Mouse (Mus musculus) gastrocnemius, adult 8-10 months (tissue): ENCODE measurements around the gene Mfsd4b1. TPM values are rescaled to one million over a fixed set of nuclear protein-coding genes. Genes with fewer than 3 reads are reported as not detected.

Source experiments
- DNase-seq, 2 experiments: peaks; one replicate each; pipeline ENCODE4 v3.0.0; 2022; ENCODE audit warnings: low spot score in 2 of 2
- total RNA-seq, 4 experiments: library from RNA; stranded (reverse); gene quantifications; 2 replicates each; pipeline ENCODE4 v1.2.4; 2022

Gene Mfsd4b1
- 1 to 10 TPM; 1.8 to 2.6 (median 2.2) TPM for total RNA-seq

DNA sequence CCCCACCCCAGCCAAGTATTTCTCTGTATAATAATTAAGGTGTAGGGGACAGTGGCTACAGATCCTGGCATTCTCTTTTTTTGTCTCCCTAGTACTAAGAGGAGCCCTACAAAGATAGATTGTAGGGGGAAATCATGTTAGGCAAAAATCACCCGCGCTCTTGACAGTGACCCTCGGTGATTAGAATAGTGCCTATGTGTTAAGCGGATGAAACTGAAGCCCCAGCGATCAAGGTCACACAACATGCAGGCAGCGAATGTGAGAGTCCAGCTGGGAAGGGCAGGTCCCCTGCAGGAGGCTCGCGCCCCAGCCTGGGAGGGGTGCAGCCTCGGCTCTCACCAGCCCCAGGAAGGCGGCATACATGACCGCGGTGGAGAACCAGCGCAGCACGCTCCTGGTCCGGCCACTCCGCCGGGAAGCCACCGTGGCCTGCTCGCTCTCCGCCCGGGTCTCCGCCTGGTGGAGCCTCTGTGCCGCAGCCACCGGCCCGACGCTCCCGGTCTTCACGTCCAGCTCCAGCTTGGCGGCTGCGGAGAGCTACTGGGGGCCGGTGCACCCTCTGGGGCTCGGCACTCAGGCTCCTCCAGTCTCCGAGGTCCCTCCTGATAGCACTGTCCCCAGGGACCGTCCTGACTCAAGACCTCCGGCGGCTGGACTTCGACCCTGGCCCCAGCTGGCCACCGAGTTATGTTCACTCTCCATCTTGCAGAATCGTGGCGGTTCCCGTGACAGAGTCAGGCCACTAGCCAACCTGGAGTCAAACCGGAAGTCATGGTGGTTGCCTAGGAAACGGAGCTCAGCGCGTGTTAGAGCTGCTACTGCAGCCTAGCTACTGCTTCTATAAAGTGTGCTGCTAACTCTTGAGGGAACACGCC is at the start of gene Mfsd4b1:
Mfsd4b1 (minus strand) TSS at position 715 of the 875 bp plus-strand sequence.
- peak; percentile 74 to 80 for DNase-seq

DNA sequence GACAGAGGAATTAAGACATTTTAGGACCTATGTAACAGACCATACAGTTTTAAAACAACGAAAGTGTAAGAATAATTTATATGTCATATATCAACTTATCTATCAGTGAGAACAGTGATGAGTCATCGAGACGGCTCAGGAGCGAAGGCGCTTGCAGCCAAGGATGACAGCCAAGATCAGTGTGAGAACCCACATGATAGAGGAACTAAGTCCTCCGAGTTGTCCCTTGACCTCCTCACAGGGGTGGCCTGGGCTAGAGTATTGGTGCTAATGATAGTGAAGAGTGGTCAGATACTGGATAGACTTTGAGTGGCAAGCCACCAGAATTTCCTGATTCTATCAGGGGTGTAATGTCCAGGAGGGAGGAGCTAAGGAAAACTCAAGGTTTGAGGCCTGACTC is 48.5 kb upstream of the Mfsd4b1 start:
- DNase-seq = no peak

DNA sequence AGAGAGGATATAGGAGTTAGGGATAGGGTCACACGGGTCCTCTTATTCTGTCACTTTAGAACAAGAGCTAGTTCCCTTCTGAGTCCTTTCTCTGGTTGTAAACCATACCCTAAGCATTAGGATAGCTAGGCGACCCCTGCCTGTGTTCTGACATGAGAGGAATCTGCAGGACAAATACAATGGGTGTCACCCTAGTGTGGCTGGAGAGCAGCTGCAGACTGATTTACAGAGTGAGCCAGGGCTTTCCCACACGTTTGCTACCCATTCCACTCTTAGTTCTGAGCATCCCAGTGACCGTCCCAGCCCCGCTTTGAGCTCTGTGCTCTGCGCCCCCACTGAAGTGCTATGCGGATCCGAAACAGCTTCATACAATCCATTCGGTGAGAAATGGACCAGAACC is 45.6 kb upstream of the Mfsd4b1 start:
- DNase-seq = no peak

DNA sequence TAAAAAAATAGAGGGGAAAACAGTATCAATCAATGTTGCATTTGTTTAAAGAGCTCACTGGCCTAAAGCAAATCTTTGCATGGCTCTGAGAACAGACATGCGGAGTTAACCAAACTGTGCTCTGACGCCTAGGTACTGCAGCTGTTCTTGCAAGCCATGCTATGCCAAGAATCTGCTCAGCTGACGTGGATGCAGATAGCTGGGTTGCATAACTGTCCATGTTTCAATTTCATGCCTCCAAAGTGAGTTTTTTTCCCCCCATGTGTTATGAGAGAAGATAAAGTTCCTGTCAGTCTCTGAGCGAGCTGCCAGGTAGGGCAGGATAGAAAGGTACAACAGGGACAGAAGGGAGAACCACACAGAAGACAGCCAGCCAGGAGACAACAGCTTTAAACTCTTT is 44.2 kb upstream of the Mfsd4b1 start:
- peak in 1 of 2 experiments; percentile 34 for DNase-seq

DNA sequence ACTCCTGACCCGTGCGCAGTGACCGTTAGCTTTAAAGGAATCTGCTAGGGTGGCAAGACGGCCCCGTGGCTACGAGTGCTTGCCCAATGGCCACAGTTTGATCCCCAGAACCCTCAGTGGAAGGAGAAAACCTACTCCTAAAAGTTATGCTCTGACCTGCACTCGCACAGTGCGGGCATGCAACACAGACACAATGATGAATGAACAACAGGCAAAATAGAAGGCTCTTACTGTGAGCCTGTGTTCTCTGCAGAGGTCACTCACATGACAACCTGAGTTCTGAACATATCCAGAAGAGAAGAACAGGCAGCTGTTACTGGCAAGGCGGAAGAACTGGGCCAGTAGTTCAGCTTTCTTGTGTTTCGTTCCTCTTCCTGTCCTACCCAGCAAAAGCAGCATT is 43.5 kb upstream of the Mfsd4b1 start:
- DNase-seq = no peak

DNA sequence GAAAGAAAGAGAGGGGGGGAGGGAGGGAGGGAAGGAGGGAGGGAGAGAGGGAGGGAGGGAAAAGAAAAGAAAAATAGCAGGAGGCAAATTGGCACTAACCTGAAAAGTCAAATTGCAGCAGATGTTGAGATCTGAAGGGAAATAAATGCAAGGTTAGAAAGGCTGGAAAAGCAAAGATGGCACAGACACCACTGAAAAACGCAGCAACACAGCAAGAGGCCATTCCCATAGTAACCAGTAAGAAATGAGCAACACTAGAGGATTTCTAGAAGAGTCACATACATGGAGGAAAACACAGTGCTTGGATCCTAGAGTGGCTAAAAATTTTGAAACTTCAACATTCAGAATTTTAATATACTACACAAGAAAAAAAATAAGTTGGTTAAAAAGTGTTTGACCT is 42.5 kb upstream of the Mfsd4b1 start:
- DNase-seq = no peak

DNA sequence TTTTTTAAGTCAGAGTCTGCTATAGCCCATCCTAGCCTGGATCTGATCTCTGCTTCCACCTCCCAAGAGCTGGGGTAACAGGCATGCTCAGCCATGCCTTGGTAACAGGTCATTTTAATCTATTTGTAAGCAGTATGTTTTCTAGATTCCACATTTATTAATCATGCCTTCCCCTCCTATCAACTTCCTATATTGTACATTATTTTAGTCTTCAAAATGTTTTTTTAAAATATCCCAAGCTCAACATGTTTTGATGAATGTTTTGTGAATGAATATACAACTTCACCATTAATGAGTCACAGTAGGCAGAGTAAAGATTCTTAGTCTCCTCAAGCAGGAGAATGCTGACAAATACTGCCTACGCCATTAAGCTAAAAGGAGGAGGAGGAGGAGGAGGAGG is 42.0 kb upstream of the Mfsd4b1 start:
- DNase-seq = no peak

DNA sequence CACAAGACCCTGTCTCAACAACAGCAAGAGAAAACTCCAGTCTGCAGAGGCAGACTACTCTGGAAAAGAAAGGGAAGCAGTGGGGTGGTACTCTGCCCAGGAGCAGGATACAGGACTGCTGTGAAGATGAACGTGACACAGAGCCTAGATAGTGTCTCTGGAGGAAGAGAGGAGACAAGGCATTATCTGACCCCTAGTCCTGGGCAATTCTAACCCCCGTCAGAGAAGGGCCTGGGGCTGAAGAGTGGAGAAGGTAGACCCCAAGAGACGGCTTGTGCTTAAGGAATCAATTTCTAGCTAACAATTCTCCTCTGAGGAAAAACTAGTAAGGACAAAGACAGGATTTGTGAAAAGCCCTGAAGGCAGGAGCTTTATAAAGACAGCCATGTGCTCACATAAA is 40.3 kb upstream of the Mfsd4b1 start:
- DNase-seq = no peak

DNA sequence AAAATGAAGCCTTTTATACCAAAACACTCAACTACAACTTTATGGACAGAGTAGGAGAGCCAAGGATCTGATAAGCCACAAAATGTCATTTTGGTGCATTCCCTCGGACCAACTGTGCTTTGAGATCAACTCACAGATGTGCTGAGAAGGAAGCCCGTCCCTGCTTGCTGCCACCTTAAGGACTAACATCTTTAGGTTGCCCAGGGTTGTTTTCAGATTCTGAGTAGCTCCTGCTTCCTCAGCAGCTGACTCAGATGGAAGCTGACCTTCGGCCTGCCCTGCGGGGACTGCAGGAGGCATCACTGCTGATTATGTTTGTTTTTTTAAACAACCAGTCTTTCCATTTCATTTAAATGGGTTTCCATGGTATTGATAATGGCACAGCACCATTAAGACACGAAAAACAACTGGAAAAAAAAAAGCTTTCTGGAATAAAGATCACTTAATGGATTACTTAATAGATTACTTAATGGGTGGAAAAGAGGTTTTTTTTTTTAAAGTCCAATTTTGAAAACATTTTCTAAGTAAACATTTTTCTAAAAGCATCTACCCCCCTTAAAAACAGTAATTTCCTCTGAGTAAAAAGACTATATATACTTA is 38.3 kb upstream of the Mfsd4b1 start:
- no peak for DNase-seq

DNA sequence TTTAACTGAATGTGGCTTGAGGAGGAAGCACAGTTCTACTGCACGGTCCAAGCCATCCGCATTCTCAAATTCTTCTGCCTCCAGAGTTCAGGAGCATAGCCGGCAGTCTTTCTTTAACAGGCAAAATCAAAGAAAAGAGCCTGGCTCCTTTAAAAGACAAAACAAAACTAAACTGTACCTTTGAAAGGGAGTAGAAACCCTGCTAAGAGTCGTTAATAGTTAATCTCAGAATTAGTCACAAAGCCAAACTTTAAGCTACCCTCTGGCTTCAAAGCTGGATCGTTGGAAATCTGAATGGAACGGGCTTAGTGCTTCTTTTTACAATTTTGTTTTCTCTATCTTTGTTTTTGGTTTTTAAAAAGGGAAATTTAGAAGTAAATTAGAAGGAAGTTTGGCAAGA is 37.7 kb upstream of the Mfsd4b1 start:
- DNase-seq = no peak

DNA sequence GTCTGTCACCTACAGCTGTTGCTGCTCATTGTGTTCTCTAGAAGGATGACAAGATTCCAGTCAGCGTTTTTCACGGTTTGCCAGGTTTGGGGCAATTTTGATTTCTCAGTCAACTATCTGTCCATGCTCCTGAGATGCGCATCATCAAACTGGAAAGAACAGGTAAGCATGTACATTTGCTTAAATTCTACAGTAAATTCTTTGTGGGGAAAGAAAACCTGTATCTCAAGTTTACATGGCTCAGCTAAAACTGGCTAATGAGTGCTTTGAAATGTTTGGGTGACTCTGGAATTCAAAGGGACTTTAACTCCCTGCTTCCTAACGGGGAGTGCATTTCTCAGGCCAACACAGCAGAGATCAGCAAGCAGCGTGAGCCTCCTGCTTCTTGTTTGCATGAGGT is 36.9 kb upstream of the Mfsd4b1 start:
- no peak for DNase-seq

DNA sequence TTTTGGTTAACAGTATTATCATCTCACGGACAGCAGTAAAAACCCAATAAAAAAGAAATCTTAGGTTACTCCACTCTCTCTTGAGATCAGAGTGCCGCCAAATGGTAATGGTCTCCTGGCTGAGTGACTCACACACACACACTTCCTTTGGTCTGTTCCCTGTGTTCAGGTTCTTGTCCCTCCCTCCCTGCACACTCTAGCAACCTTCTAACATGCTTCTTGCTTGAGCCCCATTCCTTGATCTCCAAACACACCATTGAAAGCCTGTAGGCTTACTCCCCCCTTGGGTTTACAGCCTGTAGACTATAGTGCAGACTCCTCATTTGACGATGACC is 33.7 kb upstream of the Mfsd4b1 start:
- DNase-seq = no peak

DNA sequence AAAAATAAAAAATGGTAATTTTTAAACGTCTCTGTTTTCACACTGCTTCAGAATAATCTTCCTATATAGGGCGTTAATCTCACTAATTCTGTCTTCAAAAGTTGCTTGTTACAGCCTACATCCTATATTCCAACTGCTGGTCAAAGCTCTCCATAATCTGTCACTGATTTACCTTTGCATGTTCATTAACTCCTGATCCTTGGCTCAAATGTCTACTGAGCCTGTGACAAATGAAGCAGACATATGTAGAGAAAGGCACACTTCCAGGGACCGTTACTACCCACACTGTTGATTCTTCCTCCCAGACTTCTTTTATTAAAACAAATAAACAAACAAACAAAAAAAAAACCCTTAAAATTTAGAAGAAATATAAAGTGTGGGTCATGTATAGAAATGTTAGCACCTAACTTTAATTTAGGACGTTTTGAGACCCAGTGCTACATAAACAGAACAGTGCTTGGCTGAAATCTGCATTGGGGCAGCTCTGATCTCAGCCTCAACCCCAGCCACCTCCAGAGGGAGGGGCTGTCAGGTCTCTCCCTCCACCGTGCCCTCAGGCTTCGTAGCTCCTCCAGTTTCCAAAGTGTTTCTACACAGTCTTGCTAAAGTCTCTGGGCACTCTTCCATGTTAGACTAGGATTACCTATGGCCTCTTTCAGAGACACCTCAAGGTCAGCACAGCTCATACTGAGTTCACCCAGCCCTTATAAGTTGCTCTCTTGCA is 33.2 kb upstream of the Mfsd4b1 start:
- DNase-seq = peak in 1 of 2 experiments; percentile 30

DNA sequence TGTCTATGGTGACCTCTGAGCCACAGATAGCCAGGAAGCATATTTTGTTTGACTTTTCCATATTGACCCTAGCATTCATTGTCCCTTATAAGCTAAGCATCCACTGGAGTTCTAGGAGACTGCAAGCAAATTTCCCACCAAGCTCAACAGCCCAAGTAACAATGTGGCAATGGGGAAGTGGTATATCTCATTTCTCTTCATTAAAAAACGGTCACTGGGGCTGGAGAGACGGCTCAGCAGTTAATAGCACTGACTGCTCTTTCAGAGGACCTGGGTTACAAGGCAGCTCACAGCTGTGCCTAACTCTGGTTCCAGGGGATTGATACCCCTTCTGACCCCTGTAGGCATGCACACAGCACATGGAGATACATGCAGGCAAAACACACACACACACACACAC is 32.5 kb upstream of the Mfsd4b1 start:
- no peak for DNase-seq

DNA sequence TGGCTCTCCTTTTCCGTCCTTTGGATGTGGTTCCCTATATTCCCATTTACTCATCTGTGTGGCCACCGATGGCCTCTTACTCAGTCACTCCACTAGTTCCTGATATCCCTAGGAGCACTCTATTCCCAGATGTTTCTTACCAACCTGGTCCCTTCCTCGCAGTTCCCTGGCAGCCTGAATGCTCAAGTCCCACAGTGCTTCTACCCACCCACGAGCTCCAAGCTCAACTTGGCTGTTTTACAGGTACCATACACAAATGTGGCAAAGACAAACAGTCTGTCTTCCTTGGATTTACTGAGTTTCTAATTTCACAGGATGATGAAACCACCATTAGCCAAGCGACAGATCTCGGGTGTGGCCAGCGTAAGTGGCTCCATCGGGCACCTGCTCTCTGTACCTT is 29.4 kb upstream of the Mfsd4b1 start:
- no peak for DNase-seq

DNA sequence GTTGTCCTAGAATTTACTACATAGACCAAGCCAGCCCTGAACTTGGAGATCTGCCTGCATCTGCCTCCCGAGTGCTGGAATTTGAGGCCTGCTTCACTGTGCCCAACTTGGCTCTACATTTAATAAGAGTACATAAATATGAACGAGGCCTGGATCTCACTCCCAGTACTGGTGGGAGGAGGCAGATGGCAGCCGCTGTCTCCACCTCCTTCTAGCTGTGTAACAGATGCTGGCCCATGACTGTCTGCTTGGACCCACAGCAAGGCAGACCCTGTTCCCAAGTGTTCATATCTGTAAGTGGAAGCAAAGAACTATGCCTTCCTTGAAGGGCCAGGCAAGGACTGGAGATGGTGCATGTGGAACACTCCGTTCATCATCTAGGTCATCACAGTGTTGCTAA is 28.8 kb upstream of the Mfsd4b1 start:
- DNase-seq = no peak

DNA sequence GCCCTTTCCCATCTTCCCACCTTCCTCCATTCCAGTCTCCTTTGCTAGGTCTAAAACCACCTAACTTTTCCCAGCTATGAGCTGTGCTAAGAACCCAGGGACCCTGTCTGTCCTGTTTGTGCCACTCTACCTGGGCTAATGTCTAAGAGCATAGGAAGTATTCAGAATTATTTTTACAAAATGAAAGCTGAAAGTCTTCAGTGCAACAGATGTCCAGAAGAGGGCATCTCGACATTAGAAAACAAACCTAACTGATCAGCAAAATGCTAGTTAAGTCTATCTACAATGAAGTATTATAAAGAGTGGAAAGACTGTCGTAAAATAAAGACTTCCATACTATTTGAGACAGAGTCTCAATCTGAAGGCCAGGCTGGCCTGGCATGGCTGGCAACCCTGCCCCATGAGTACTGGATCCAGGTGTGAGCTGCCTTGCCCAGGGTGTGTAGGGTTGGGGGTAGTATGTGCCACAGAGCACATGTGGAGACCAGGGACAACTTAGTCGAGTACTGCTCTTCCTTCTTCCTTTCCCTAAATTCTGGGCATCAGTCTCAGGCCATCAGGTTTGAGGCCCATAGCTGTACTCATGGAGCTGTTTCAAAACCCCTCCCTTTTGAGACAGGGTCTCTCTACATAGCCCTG is 28.3 kb upstream of the Mfsd4b1 start:
- no peak for DNase-seq

DNA sequence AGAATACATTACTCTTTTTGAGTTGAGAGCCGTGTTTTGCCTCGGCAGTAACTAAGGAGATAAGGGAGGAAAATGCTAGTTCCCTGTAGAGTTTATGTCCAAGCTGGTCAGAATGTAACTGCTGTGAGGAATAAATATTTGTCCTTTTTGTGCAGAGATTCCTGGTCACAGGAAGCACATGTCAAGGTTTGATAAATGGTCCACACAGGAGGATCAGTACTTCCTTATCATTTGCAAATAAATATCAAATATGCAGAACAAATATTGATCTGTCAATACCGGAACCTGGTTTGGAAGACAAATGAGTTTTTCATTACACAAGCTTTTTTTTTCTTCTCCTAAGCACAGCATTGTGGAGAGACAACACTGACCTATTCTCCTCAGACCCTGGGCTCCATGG is 26.9 kb upstream of the Mfsd4b1 start:
- no peak for DNase-seq

DNA sequence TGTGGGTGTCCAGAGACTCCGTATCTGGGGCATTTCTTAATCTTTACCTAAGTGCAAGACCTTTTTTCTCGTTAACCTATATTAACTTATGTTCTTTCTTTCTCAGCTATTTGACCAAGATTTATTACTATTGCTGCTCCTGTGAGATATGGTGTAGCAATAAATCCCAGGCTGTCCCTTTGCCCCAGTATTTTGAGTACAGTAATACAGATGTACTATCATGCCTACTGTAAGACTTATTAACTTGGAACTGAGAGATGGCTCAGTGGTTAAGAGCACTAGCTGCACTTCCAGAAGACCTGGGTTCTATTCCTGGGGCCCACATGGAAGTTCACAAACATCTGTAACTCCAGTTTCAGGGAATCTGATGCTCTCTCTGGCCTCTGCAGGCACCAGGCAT is 25.7 kb upstream of the Mfsd4b1 start:
- no peak for DNase-seq

DNA sequence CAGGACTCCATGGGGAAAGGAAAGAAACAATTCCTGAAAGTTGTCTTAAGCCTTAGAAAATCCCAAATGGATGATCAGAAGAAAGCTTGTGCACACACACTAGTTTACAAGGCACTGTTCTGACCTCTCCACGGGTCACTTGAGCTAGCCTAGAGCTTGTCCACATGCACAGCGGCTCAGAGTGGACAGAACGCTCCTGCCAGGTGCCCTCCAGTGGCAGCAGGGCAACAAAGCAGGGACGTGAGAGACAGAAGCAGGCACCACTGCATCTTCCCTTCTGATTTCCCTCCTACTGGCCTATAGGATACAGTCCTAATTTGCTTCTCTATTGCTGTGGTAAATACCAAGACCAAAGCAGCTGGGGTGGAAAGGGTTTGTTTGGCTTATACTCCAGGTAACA is 16.3 kb upstream of the Mfsd4b1 start:
- DNase-seq = no peak

DNA sequence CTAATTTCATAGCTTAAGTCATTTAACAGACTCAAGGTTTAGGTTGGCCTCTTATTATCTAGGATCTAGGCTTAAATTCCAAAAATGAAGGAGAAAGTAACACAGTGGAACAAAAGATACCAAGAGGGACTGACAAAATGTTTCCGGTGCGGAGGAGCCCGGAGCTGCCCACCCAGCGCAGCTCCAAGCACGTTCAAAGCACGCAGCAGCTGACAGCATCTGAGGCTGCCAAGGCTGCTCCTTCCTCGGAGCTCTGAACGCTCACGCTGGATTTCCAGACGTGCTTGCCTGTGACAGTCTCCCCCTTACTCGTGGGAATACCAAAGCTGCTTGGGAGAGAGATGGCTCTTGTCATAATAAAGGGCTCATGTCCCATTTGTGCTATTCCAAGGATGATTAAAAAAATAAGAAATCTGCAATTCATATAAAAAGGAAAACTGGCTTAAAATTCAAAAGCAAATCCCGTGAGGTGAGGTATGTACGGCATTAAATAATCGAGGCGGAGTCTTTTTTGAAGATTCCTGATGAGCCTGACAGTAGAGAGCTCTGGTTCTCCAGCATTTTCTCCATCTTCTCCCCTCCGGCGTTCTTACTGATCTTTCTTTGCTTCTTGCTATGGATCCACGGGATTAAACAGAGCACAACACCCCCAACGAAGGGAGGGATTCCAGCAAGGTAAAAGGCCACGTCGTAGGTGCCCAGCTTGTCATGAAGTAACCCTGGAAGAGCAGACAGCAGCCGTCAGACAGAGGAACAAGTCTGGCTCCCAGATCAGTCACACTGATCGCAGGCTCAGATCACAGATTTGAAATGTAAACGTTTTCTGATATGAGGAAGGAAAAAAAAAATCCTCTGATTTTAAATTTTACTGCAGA is 11.9 kb upstream of the Mfsd4b1 start:
- DNase-seq = no peak
